Mouse (Mus musculus): ENCODE results near the gene Mpdu1. TPM values are rescaled to one million over a fixed set of nuclear protein-coding genes. Genes with fewer than 3 reads are reported as not detected.
A peak's percentile ranks its signal among the peaks of the same experiment; 100 is the strongest.
"Not testable (repeated sequence)": the region's sequence is repeated elsewhere in the genome, so short reads cannot be mapped to it uniquely, and the experiment has no call there.

Mpdu1 gene
- polyA plus RNA-seq (2016; fragmentation: Nextera tagmentation; extraction: Ambion mirVana): 66.8 and 74.2 TPM in 2 replicates

GRCm38 (mm10) chr11:69662213-69662966 lies at the start of gene Mpdu1:
Gene Mpdu1, minus strand, starts transcription at chr11:69662642.
- Histone ChIP-seq H3K27ac (peak within 1 kb of the TSS; percentile 92), H3K9me3 (replicated peaks) (no peaks in the 10 kb centered on the region), H3K4me1 (peaks cover 32% of the 10 kb centered on the region), H3K27me3 (ENCODE audit: low read depth, poor library complexity, severe bottlenecking) (no peaks in the 10 kb centered on the region), H3K36me3 (peaks cover 74% of the 10 kb centered on the region), H3K4me3 (peak within 1 kb of the TSS; percentile 60)
- WGBS: 1% methylated on average over 48 of the region's 48 CpGs
- peak; percentile 93 for DNase-seq (ENCODE audit: low spot score)

- no peak overlapping the region for H3K4me3 ChIP-seq
- H3K27ac ChIP-seq: no peak overlapping the region
- DNase-seq (ENCODE audit: low spot score): no peak
- no peaks in the 10 kb centered on the region for H3K27me3 ChIP-seq (ENCODE audit: low read depth, poor library complexity, severe bottlenecking)
- H3K9me3 ChIP-seq (replicated peaks): no peaks in the 10 kb centered on the region
- WGBS: 74% methylated on average over 2 of the region's 2 CpGs
- peaks cover 46% of the 10 kb centered on the region for H3K4me1 ChIP-seq
- no peaks in the 10 kb centered on the region for H3K36me3 ChIP-seq
These were observed 48.6 kb upstream of the Mpdu1 start for GRCm38 (mm10) chr11:69711082-69711481.

- peaks cover 40% of the 10 kb centered on the region for H3K4me1 ChIP-seq
- no peak overlapping the region for H3K4me3 ChIP-seq
- 78% methylated on average over 3 of the region's 3 CpGs for WGBS
- no peaks in the 10 kb centered on the region for H3K27me3 ChIP-seq (ENCODE audit: low read depth, poor library complexity, severe bottlenecking)
- DNase-seq (ENCODE audit: low spot score): no peak
- no peak overlapping the region for H3K27ac ChIP-seq
- no peaks in the 10 kb centered on the region for H3K36me3 ChIP-seq
- no peaks in the 10 kb centered on the region for H3K9me3 ChIP-seq (replicated peaks)
These were observed 48.0 kb upstream of the Mpdu1 start for GRCm38 (mm10) chr11:69710470-69710869.

GRCm38 (mm10) chr11:69709554-69710446 lies 47.4 kb upstream of the Mpdu1 start:
- Histone ChIP-seq H3K27me3 (ENCODE audit: low read depth, poor library complexity, severe bottlenecking) (no peaks in the 10 kb centered on the region), H3K27ac (peak overlapping the region; percentile 53)

GRCm38 (mm10) chr11:69708614-69709265 lies 46.3 kb upstream of the Mpdu1 start:
- no peak for DNase-seq (ENCODE audit: low spot score)
- WGBS: 71% methylated on average over 3 of the region's 3 CpGs
- H3K4me3 ChIP-seq: no peak overlapping the region
- no peaks in the 10 kb centered on the region for H3K36me3 ChIP-seq
- 0 out of 2 replicates have a peak overlapping the region, but pooled peaks have one; percentile 53 for H3K27ac ChIP-seq
- H3K9me3 ChIP-seq (replicated peaks): no peaks in the 10 kb centered on the region
- H3K27me3 ChIP-seq (ENCODE audit: low read depth, poor library complexity, severe bottlenecking): no peaks in the 10 kb centered on the region
- peaks cover 30% of the 10 kb centered on the region for H3K4me1 ChIP-seq

More at GRCm38 (mm10) chr11:69709554-69710446, 47.4 kb upstream of the Mpdu1 start:
- peaks cover 35% of the 10 kb centered on the region for H3K4me1 ChIP-seq
- DNase-seq (ENCODE audit: low spot score): no peak
- no peak overlapping the region for H3K4me3 ChIP-seq
- no peaks in the 10 kb centered on the region for H3K9me3 ChIP-seq (replicated peaks)
- no peaks in the 10 kb centered on the region for H3K36me3 ChIP-seq
- WGBS: 55% methylated on average over 11 of the region's 11 CpGs

GRCm38 (mm10) chr11:69707873-69708381 lies 45.5 kb upstream of the Mpdu1 start:
- DNase-seq (ENCODE audit: low spot score): no peak

GRCm38 (mm10) chr11:69707480-69707847 lies 45.0 kb upstream of the Mpdu1 start:
- Histone ChIP-seq H3K27me3 (ENCODE audit: low read depth, poor library complexity, severe bottlenecking) (no peaks in the 10 kb centered on the region), H3K9me3 (replicated peaks) (no peaks in the 10 kb centered on the region), H3K4me1 (peaks cover 22% of the 10 kb centered on the region), H3K27ac (no peak overlapping the region), H3K36me3 (no peaks in the 10 kb centered on the region), H3K4me3 (no peak overlapping the region)
- DNase-seq (ENCODE audit: low spot score): no peak
- WGBS: 88% methylated on average over 4 of the region's 4 CpGs

More at GRCm38 (mm10) chr11:69707873-69708381, 45.5 kb upstream of the Mpdu1 start:
- Histone ChIP-seq H3K4me1 (peaks cover 22% of the 10 kb centered on the region), H3K36me3 (no peaks in the 10 kb centered on the region), H3K27ac (no peak overlapping the region), H3K4me3 (no peak overlapping the region), H3K9me3 (replicated peaks) (no peaks in the 10 kb centered on the region), H3K27me3 (ENCODE audit: low read depth, poor library complexity, severe bottlenecking) (no peaks in the 10 kb centered on the region)
- 92% methylated on average over 4 of the region's 4 CpGs for WGBS

- H3K36me3 ChIP-seq: no peaks in the 10 kb centered on the region
- no peaks in the 10 kb centered on the region for H3K9me3 ChIP-seq (replicated peaks)
- 48% methylated on average over 6 of the region's 6 CpGs for WGBS
- no peak for DNase-seq (ENCODE audit: low spot score)
- no peak overlapping the region for H3K27ac ChIP-seq
- no peaks in the 10 kb centered on the region for H3K27me3 ChIP-seq (ENCODE audit: low read depth, poor library complexity, severe bottlenecking)
- no peak overlapping the region for H3K4me3 ChIP-seq
- H3K4me1 ChIP-seq: peaks cover 22% of the 10 kb centered on the region
These were observed 44.5 kb upstream of the Mpdu1 start for GRCm38 (mm10) chr11:69706775-69707479.

- Histone ChIP-seq H3K27me3 (ENCODE audit: low read depth, poor library complexity, severe bottlenecking) (no peaks in the 10 kb centered on the region), H3K9me3 (replicated peaks) (no peaks in the 10 kb centered on the region), H3K4me1 (peaks cover 18% of the 10 kb centered on the region), H3K27ac (no peak overlapping the region), H3K36me3 (no peaks in the 10 kb centered on the region), H3K4me3 (no peak overlapping the region)
- no peak for DNase-seq (ENCODE audit: low spot score)
- WGBS: 47% methylated on average over 2 of the region's 2 CpGs
These were observed 42.2 kb upstream of the Mpdu1 start for GRCm38 (mm10) chr11:69704613-69705010.

GRCm38 (mm10) chr11:69703814-69704612 lies 41.6 kb upstream of the Mpdu1 start:
- Histone ChIP-seq H3K4me3 (no peak overlapping the region), H3K4me1 (peaks cover 12% of the 10 kb centered on the region), H3K27ac (no peak overlapping the region), H3K27me3 (ENCODE audit: low read depth, poor library complexity, severe bottlenecking) (no peaks in the 10 kb centered on the region), H3K36me3 (no peaks in the 10 kb centered on the region), H3K9me3 (replicated peaks) (no peaks in the 10 kb centered on the region)
- DNase-seq (ENCODE audit: low spot score): no peak
- 76% methylated on average over 8 of the region's 8 CpGs for WGBS

- 76% methylated on average over 3 of the region's 3 CpGs for WGBS
- not testable (repeated sequence) for H3K4me3 ChIP-seq; H3K36me3 ChIP-seq; DNase-seq (ENCODE audit: low spot score); H3K4me1 ChIP-seq; H3K27ac ChIP-seq; H3K9me3 ChIP-seq (replicated peaks); H3K27me3 ChIP-seq (ENCODE audit: low read depth, poor library complexity, severe bottlenecking)
These were observed 40.9 kb upstream of the Mpdu1 start for GRCm38 (mm10) chr11:69703381-69703780.

All from limb, embryonic 10.5 days (tissue).